Mouse (Mus musculus) stomach, embryonic 14.5 days (tissue): ENCODE data around the gene Cdc26. TPM values are rescaled to one million over a fixed set of nuclear protein-coding genes. Genes with fewer than 3 reads are reported as not detected.

Experiments
- ATAC-seq: fragments of 200-750 bp; cut with Nextera tagmentation; 2 replicates; pipeline ENCODE4 v1.8.0; 2017; ENCODE audit warnings: low read depth, moderate TSS enrichment; ENCODE audit not compliant: insufficient number of reproducible peaks, insufficient read depth, low FRiP score
- H3K27ac ChIP-seq: fragments of 300-500 bp; sonication (generic); 2 replicates; pipeline ENCODE4 v1.5.1; 2014; ENCODE audit warnings: mild to moderate bottlenecking, low read length, moderate library complexity, mixed read lengths
- H3K27me3 ChIP-seq: fragments of 300-500 bp; sonication (generic); 2 replicates; pipeline ENCODE4 v1.6.1; 2014; ENCODE audit warnings: low read length, control low read depth, mixed read lengths; ENCODE audit not compliant: control insufficient read depth, insufficient read depth
- H3K36me3 ChIP-seq: fragments of 300-500 bp; sonication (generic); 2 replicates; pipeline ENCODE4 v1.6.1; 2014; ENCODE audit warnings: mild to moderate bottlenecking, control low read depth, low read length, moderate library complexity, mixed read lengths; ENCODE audit not compliant: control insufficient read depth, insufficient read depth
- H3K4me1 ChIP-seq: fragments of 300-500 bp; sonication (generic); 2 replicates; pipeline ENCODE4 v1.6.1; 2014; ENCODE audit warnings: low read length, control low read depth, mixed read lengths; ENCODE audit not compliant: control insufficient read depth, insufficient read depth
- H3K4me2 ChIP-seq: fragments of 300-500 bp; sonication (generic); replicated peaks from 2 replicates; pipeline ENCODE4 v1.6.1; 2014; ENCODE audit warnings: low read depth, low read length, control low read depth
- H3K4me3 ChIP-seq: fragments of 300-500 bp; sonication (generic); 2 replicates; pipeline ENCODE4 v1.5.1; 2014; ENCODE audit warnings: low read depth, low read length, control low read depth
- H3K9ac ChIP-seq: fragments of 300-500 bp; sonication (generic); replicated peaks from 2 replicates; pipeline ENCODE4 v1.6.1; 2014; ENCODE audit warnings: low read depth, mild to moderate bottlenecking, control low read depth, low read length, moderate library complexity, mixed read lengths
- H3K9me3 ChIP-seq: fragments of 300-500 bp; sonication (generic); 2 replicates; pipeline ENCODE4 v1.6.1; 2016; ENCODE audit warnings: low read depth, low read length, control low read depth; ENCODE audit not compliant: control insufficient read depth
- WGBS: fragments of 180-500 bp; shearing (Covaris S2); extraction: QIAGEN DNeasy Blood & Tissue Kit; methylation state at CpG from one replicate; pipeline ENCODE4 v1.1.7; 2014; 5-methylcytosine and 5-hydroxymethylcytosine counted together
- polyA plus RNA-seq: library from polyadenylated mRNA; unstranded; fragments of >200 nt; fragmentation: Nextera tagmentation; extraction: Ambion mirVana; gene quantifications from 2 replicates; pipeline ENCODE4 v1.2.1, GENCODE M21; 2014

Cdc26 gene
- 174 and 186 TPM in 2 replicates for polyA plus RNA-seq

DNA sequence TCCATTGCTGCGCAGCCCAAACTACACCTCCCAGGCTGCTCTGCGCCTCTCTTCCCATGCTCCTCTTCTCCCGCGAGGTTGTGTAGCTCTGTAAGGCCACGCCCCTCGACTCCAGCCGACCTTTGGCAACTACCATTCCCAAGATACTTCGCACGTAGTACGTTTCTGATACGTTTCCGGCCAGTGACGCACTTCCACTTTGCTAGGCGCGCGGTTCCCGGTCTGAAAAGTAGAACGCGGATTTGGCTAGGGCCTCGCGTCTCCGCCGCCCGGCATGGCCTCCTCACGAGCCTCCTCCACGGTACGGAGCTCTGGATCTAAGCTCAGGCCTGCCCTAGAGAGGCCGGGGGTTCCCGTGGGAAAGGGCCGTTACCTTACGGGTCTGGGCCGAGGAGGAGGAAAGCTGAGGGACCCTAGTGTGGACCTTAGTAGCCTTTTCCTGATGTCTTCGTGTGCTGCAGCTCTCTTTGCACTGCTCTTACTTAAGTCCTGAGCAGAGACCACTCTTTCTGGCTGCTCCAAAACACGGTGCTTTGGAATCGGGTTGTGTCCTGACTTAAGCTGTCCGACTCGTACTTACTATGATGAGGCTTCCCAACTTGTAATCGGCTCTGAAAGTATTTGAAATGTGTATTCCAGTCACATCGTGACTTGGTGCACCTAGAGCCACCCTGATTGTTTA lies at the start of gene Cdc26, which contains the start of gene Prpf4:
Gene Cdc26, minus strand, starts transcription at position 42 of the 682 bp plus-strand sequence.
Gene Prpf4, plus strand, starts transcription at position 197 of the 682 bp plus-strand sequence.
- peak within 1 kb of the TSS; percentile 87 for H3K27ac ChIP-seq
- H3K4me2 ChIP-seq: peak within 1 kb of the TSS; percentile 81
- peak within 1 kb of the TSS; percentile 81 for H3K9ac ChIP-seq
- H3K4me3 ChIP-seq: peak within 1 kb of the TSS; percentile 87
- H3K4me1 ChIP-seq: peaks cover 12% of the 10 kb centered on the region; the same call in 1 of the 2 replicates
- WGBS: under 1% methylated on average over 39 of the region's 39 CpGs
- peak; percentile 100 for ATAC-seq
- H3K9me3 ChIP-seq: no peaks in the 10 kb centered on the region
- peaks cover 23% of the 10 kb centered on the region for H3K36me3 ChIP-seq
- no peaks in the 10 kb centered on the region for H3K27me3 ChIP-seq

DNA sequence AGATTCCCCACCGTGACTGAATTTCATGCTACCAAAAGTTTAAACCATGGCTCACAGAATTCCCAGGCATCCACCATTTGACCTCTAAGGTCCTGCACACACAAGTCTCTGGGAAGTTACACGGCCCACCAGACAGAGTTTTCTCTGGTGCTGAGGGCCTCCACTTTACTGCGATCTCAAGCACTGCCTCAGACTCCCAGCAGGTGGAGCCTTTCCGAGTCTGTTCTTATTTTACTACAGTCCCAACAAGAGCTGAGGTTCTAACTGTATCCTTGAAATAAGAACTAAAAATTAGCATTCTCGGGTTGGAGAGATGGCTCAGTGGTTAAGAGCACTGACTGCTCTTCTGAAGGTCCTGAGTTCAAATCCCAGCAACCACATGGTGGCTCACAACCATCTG lies 46.6 kb upstream of the Cdc26 start:
- Histone ChIP-seq H3K9me3 (no peaks in the 10 kb centered on the region), H3K4me1 (no peaks in the 10 kb centered on the region), H3K9ac (no peak overlapping the region), H3K27ac (no peak overlapping the region), H3K36me3 (no peaks in the 10 kb centered on the region), H3K4me2 (no peak overlapping the region), H3K4me3 (no peak overlapping the region), H3K27me3 (no peaks in the 10 kb centered on the region)
- 0 out of 2 replicates have a peak, but pooled peaks have one; percentile 14 for ATAC-seq
- 57% methylated on average over 5 of the region's 5 CpGs for WGBS

DNA sequence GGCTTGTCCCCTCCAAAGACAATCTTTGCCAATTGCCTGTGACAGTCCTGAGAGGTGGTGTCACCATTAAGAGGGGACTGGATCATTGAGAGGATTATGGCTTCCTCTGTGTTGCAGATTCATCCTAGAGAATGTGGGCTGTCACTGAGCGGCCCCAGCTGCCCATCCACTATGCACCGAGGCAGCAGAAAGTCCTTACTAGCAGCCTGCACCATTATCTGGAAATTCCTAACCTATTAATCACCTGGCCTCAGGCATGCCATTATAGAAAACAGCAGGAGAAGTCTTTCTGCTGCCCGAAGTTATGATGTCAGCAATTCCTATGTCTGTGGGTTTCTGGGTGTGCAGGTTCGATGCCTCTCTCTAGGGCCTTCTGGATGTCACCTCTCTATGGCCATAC lies 32.5 kb upstream of the Cdc26 start:
- Histone ChIP-seq H3K4me2 (no peak overlapping the region), H3K9ac (no peak overlapping the region), H3K4me3 (no peak overlapping the region), H3K27me3 (no peaks in the 10 kb centered on the region), H3K36me3 (no peaks in the 10 kb centered on the region), H3K27ac (no peak overlapping the region), H3K4me1 (no peaks in the 10 kb centered on the region), H3K9me3 (no peaks in the 10 kb centered on the region)
- no peak for ATAC-seq
- 41% methylated on average over 4 of the region's 4 CpGs for WGBS

DNA sequence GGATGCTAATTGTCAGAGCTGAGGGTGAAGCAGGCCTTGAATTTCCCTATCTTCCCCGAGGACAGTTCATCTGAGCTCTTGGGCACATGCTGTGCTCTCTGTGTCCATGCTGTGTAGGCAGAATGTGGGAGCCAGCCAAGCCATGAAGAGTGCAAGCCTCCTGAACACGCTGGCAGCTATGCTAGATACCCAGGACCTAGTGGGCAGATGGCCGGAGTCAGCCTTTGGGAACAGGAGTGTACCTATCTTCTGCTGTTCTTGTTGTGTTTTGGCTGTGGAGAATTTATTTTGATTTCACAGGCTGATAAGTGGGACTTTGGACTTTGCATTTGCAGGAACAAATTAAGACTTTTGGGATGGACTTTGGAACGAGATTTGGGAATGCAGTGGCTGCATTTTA lies 32.1 kb upstream of the Cdc26 start:
- Histone ChIP-seq H3K4me1 (no peaks in the 10 kb centered on the region), H3K9me3 (no peaks in the 10 kb centered on the region), H3K4me2 (no peak overlapping the region), H3K4me3 (no peak overlapping the region), H3K27me3 (no peaks in the 10 kb centered on the region), H3K27ac (no peak overlapping the region), H3K9ac (no peak overlapping the region), H3K36me3 (no peaks in the 10 kb centered on the region)
- no peak for ATAC-seq
- WGBS: 77% methylated on average over 4 of the region's 4 CpGs

DNA sequence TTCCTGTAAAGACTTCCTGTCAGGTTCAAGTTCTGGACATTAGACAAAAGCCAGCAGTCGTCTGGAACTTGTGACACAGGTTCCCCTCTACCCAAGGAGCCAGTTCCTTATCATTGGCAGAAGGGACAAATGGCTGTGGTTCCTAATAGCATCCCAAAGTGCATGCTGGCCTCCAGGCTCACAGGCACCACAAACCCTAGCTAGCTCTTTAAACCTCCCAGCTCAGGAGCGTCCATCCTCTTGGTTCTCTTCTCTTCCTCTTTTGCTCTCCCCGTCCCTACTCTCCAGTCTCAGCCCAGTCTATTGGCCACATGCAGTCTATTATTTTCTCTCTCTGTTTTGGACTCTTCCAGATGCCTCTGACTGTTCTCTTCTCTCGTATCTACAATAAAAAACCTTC lies 31.4 kb upstream of the Cdc26 start:
- H3K9ac ChIP-seq: no peak overlapping the region
- WGBS: 69% methylated on average over 4 of the region's 4 CpGs
- H3K4me3 ChIP-seq: no peak overlapping the region
- ATAC-seq: no peak
- no peaks in the 10 kb centered on the region for H3K9me3 ChIP-seq
- no peaks in the 10 kb centered on the region for H3K36me3 ChIP-seq
- no peak overlapping the region for H3K27ac ChIP-seq
- H3K27me3 ChIP-seq: no peaks in the 10 kb centered on the region
- no peak overlapping the region for H3K4me2 ChIP-seq
- no peaks in the 10 kb centered on the region for H3K4me1 ChIP-seq

DNA sequence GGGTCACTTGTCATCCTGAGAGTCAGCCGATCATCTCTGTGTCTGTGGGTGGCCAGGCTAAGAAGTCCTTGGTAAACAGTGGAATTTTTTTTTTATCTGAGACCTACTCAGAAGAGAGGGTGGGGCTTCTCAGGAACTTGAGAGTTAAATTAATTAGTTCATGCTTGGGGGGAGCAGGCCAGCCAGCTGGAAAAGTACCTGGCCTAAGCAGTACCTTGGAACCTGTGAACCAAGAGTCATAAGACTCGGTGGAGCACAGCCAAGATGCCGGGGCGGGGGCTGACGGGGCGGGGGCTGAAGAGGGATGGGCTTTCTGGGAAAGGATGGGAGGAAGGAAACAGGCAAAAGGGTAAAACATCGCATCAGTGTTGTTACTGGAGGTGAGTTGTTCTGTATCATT lies 29.4 kb upstream of the Cdc26 start:
- Histone ChIP-seq H3K9me3 (no peaks in the 10 kb centered on the region), H3K4me3 (no peak overlapping the region), H3K36me3 (no peaks in the 10 kb centered on the region), H3K4me2 (no peak overlapping the region), H3K27me3 (no peaks in the 10 kb centered on the region), H3K27ac (no peak overlapping the region), H3K4me1 (no peaks in the 10 kb centered on the region), H3K9ac (no peak overlapping the region)
- 70% methylated on average over 7 of the region's 7 CpGs for WGBS
- ATAC-seq: no peak

DNA sequence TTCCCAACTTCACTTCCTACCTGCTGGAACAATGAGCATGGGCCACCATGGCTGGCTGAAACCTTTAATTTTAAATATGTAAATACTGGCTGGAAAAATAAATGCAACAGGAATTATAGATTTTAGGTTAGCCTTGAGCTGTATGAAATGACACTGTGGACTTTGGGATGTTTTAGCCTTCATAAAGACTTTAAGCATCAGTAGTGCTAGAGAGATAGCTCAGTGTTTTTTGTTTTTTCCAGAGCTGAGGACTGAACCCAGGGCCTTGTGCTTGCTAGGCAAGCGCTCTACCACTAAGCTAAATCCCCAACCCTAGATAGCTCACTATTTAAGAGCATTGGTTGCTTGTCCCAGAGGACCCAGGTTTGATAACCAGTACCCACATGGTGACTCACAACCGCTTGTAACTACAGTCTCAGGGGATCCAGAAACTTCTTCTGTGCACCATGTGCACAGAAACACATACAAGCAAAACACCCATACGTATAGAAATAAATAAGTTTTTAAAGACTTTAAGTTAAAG lies 28.9 kb upstream of the Cdc26 start:
- 91% methylated on average over 3 of the region's 3 CpGs for WGBS
- H3K27me3 ChIP-seq: no peaks in the 10 kb centered on the region
- no peak overlapping the region for H3K9ac ChIP-seq
- ATAC-seq: no peak
- H3K36me3 ChIP-seq: no peaks in the 10 kb centered on the region
- H3K4me2 ChIP-seq: no peak overlapping the region
- no peak overlapping the region for H3K4me3 ChIP-seq
- H3K27ac ChIP-seq: no peak overlapping the region
- H3K4me1 ChIP-seq: no peaks in the 10 kb centered on the region
- H3K9me3 ChIP-seq: no peaks in the 10 kb centered on the region

DNA sequence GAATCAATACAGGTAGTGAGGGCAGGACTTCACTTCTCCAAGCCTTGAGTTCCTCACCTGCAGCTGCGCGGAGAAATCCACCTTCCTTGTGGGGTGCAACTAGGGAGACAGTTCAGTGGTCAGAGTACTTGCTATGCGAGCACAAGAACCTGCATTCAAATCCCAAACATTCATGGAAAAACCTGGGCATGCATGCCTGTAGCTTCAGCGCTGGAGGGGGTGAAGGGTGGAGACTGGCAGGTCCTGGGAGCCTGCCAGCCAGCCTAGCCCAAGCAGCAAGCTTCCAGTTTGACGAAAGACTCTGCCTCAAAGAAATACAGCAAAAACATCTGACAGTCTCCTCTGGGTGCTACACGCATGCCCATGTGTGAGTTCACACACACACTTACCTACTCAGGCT lies 26.6 kb upstream of the Cdc26 start, which contains the start of gene Rnf183:
Gene Rnf183, minus strand, starts transcription at position 172 of the 400 bp plus-strand sequence.
- 81% methylated on average over 6 of the region's 6 CpGs for WGBS

More for the DNA sequence above, 26.6 kb upstream of the Cdc26 start, which contains the start of gene Rnf183:
- no peak within 1 kb of the TSS for H3K4me3 ChIP-seq
- H3K27ac ChIP-seq: no peak within 1 kb of the TSS
- no peaks in the 10 kb centered on the region for H3K36me3 ChIP-seq
- H3K4me2 ChIP-seq: no peak within 1 kb of the TSS
- no peaks in the 10 kb centered on the region for H3K9me3 ChIP-seq
- H3K9ac ChIP-seq: no peak within 1 kb of the TSS
- H3K27me3 ChIP-seq: no peaks in the 10 kb centered on the region
- ATAC-seq: no peak
- no peaks in the 10 kb centered on the region for H3K4me1 ChIP-seq
